Mouse (Mus musculus) inflammation-experienced regulatory T-cells, adult 16 weeks (primary cell): ENCODE results near the gene Rnf133. TPM values are rescaled to one million over a fixed set of nuclear protein-coding genes. Genes with fewer than 3 reads are reported as not detected.

Experiments used
- polyA plus RNA-seq: library from polyadenylated mRNA; unstranded; fragments of 100-300 nt; shearing (Covaris generic); gene quantifications from one replicate; pipeline ENCODE4 v1.2.1, GENCODE M21; 2017

Gene Rnf133
- polyA plus RNA-seq = not detected

DNA sequence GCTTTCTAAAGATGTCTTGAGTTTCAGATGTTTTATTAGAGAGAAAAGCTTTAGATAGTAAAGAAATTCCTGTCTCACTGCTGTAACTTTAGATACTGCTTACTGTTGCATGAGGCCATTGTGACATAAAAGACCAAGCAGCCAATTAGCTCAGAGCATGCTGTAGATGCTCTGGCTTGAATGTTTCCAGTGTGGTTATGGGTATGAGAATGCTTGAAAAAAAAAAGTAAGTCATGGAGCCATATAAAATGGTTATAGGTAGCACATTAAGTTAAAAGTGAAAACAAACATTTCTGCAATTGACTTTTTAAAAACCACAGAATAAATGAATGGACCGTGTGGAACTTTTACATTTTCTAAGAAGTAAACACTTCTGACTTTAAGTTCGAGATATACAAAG lies at the start of gene Rnf133:
Gene Rnf133, minus strand, starts transcription at position 101 of the 400 bp plus-strand sequence.

DNA sequence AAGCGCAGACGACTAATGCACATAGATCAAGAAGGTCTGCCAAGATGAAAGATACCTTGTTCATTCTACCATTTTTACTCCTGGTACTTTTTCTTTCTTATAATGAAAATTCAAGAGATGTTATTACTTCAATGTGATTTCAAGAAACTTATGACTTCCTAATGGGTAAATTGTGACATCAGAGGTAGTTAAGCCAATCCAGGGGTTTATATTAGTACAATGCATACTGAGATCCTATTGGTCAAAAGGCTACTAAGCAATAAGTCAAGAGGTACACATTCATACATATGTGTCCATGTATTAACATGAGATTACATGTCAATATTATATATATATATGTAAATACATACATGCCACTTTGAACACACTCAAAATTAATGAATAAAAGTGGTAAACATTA lies 4.9 kb upstream of the Rnf133 start, which contains the start of gene Rnf148:
Gene Rnf148, minus strand, starts transcription at position 101 of the 400 bp plus-strand sequence.

Other genes starting within 250 kb of the Rnf133 start
- gene Rnf148, start 4.8 kb upstream of the Rnf133 start, polyA plus RNA-seq = not detected
- not detected for gene Cadps2, start 189.1 kb upstream of the Rnf133 start, polyA plus RNA-seq